Mouse (Mus musculus) spleen, adult 2 months (tissue): ENCODE measurements around the gene Trnp1. TPM values are rescaled to one million over a fixed set of nuclear protein-coding genes. Genes with fewer than 3 reads are reported as not detected.

Experiments
- DNase-seq, 2 experiments: peaks; one replicate each; pipeline versions ENCODE4 v3.0.0 to v3.0.0-alpha.2; 2012 to 2021; ENCODE audit warnings: low spot score in 2 of 2, low read depth in 1 of 2
- H3K27ac ChIP-seq: fragments of 200-500 bp; 2 replicates; pipeline ENCODE4 v1.5.1; 2012; ENCODE audit warnings: low read length, inconsistent platforms; ENCODE audit not compliant: insufficient read depth
- H3K27me3 ChIP-seq: fragments of 200-500 bp; 2 replicates; pipeline ENCODE4 v1.6.1; 2012; ENCODE audit warnings: mild to moderate bottlenecking, moderate library complexity, low read length, inconsistent platforms; ENCODE audit not compliant: control insufficient read depth, insufficient read depth
- H3K36me3 ChIP-seq: fragments of 200-500 bp; 2 replicates; pipeline ENCODE4 v1.6.1; 2012; ENCODE audit warnings: mild to moderate bottlenecking, low read length, inconsistent platforms; ENCODE audit not compliant: control insufficient read depth, insufficient read depth
- H3K4me1 ChIP-seq: fragments of 200-500 bp; 2 replicates; pipeline ENCODE4 v1.6.1; 2011; ENCODE audit warnings: inconsistent platforms; ENCODE audit not compliant: control insufficient read depth, insufficient read depth, insufficient read length
- H3K4me3 ChIP-seq: fragments of 200-500 bp; 2 replicates; pipeline ENCODE4 v1.5.1; 2011; ENCODE audit warnings: mild to moderate bottlenecking, inconsistent platforms; ENCODE audit not compliant: insufficient read depth, insufficient read length; ENCODE audit errors: extremely low read depth
- CTCF ChIP-seq: fragments of 200-500 bp; IDR thresholded peaks from 2 replicates; pipeline ENCODE4 v1.5.1; 2011; ENCODE audit warnings: mild to moderate bottlenecking, inconsistent platforms; ENCODE audit not compliant: insufficient read depth, insufficient read length, insufficient replicate concordance; ENCODE audit errors: extremely low read depth
- POLR2A ChIP-seq: fragments of 200-500 bp; IDR thresholded peaks from 2 replicates; pipeline ENCODE4 v1.6.1; 2011; ENCODE audit warnings: low read depth, low read length, inconsistent platforms
- WGBS: fragments of 180-500 bp; shearing (Covaris S2); methylation state at CpG from one replicate; pipeline ENCODE4 v1.1.7; 2018; 5-methylcytosine and 5-hydroxymethylcytosine counted together
- polyA plus RNA-seq: library from polyadenylated mRNA; depleted of rRNA; stranded (reverse); fragments of >200 nt; gene quantifications from 2 replicates; pipeline ENCODE4 v1.2.3, GENCODE M21; 2012

Gene Trnp1
- polyA plus RNA-seq, 1 experiment: 0.49 TPM

GRCm38 (mm10) chr4:133494867-133495266 is 3.5 kb downstream of the Trnp1 start:
- TF ChIP-seq CTCF: no peak
- no peak for TF ChIP-seq POLR2A
- no peak for DNase-seq
- H3K27ac ChIP-seq: no peak overlapping the region
- no peak overlapping the region for H3K4me3 ChIP-seq
- H3K4me1 ChIP-seq: peaks cover 5% of the 10 kb centered on the region
- WGBS: 61% methylated on average over 4 of the region's 4 CpGs
- peaks cover 17% of the 10 kb centered on the region for H3K27me3 ChIP-seq
- H3K36me3 ChIP-seq: no peaks in the 10 kb centered on the region

DNA sequence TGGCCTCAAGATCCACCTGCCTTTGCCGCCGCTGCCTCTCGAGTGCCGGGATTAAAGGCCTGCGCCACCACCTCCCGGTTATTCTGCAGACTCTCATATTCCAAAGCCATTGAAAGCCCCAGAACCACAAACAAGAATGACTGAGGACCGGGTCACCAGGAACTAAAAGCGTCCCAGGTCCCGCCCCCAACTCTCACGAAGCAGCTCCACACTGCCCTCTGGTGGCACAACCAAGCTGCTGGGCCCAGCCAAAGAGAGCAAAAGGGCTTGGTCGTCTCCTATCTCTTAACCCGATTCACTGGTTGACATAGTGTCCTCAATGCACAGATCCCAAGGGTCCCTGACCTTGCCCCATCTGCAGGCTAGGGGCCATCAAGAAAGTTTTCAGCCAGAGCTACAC is 3.9 kb downstream of the Trnp1 start:
- no peak overlapping the region; the same call in 1 of the 2 replicates for H3K27ac ChIP-seq
- peaks cover 5% of the 10 kb centered on the region for H3K4me1 ChIP-seq
- H3K4me3 ChIP-seq: peak overlapping the region; percentile 49
- WGBS: 1% methylated on average over 12 of the region's 12 CpGs
- no peak for TF ChIP-seq POLR2A
- TF ChIP-seq CTCF: peak; percentile 95
- DNase-seq: peak; percentile 65 to 82
- no peaks in the 10 kb centered on the region for H3K36me3 ChIP-seq
- peaks cover 17% of the 10 kb centered on the region for H3K27me3 ChIP-seq

DNA sequence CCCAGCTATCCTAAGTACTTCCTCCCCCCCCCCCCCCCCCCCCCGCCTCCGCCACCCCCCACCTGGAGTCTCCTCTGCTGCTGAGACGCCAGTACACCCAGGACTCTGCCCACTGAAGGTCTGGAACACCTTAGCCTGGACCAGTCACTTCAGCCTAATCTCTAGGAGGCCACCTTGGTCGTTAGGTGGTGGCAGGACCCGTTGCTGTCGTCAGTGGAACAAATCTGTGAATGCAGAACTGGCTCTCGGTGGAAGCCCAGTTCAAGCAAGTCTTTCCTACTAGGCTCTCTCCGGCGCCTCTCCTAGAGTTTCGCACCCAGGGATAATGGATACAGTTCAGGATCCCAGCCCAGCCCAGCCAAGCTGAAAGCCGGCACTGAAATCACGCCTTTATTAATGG is 4.5 kb downstream of the Trnp1 start:
- TF ChIP-seq CTCF (no peak), POLR2A (no peak)
- Histone ChIP-seq H3K27ac (no peak overlapping the region; the same call in 1 of the 2 replicates), H3K4me3 (peak overlapping the region; percentile 49; the same call in 1 of the 2 replicates), H3K27me3 (peaks cover 16% of the 10 kb centered on the region), H3K4me1 (peaks cover 5% of the 10 kb centered on the region), H3K36me3 (no peaks in the 10 kb centered on the region)
- no peak for DNase-seq
- 18% methylated on average over 12 of the region's 12 CpGs for WGBS

DNA sequence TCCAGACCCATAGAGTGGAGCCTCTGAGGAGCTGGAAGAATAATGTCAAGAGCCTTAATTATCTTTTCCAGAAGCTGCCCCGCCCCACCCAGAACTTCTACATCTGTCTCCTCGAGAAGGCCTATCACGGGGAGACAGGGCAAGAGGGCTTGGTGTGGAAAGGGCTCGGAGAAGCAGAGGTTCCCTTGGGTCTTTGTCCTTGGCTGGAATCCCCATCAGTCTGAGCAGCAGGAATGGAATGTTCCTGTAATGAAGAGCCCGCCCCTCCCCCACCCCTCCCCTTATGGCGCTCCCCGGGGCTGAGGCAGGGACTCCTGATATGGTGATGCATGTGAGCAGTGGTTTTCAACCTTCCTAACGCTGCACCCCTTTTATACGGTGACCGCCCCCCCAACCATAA is 6.5 kb downstream of the Trnp1 start:
- TF ChIP-seq POLR2A: no peak
- no peak for TF ChIP-seq CTCF
- Histone ChIP-seq H3K36me3 (no peaks in the 10 kb centered on the region), H3K27ac (no peak overlapping the region), H3K4me1 (no peaks in the 10 kb centered on the region), H3K27me3 (no peaks in the 10 kb centered on the region), H3K4me3 (no peak overlapping the region)
- DNase-seq: no peak
- WGBS: 57% methylated on average over 10 of the region's 10 CpGs

GRCm38 (mm10) chr4:133489489-133490245 is 8.7 kb downstream of the Trnp1 start:
- H3K27ac ChIP-seq: no peak overlapping the region
- WGBS: 83% methylated on average over 4 of the region's 4 CpGs
- TF ChIP-seq POLR2A (no peak), CTCF (no peak)
- no peaks in the 10 kb centered on the region for H3K36me3 ChIP-seq
- H3K4me3 ChIP-seq: no peak overlapping the region
- H3K27me3 ChIP-seq: no peaks in the 10 kb centered on the region
- no peak for DNase-seq
- no peaks in the 10 kb centered on the region for H3K4me1 ChIP-seq

DNA sequence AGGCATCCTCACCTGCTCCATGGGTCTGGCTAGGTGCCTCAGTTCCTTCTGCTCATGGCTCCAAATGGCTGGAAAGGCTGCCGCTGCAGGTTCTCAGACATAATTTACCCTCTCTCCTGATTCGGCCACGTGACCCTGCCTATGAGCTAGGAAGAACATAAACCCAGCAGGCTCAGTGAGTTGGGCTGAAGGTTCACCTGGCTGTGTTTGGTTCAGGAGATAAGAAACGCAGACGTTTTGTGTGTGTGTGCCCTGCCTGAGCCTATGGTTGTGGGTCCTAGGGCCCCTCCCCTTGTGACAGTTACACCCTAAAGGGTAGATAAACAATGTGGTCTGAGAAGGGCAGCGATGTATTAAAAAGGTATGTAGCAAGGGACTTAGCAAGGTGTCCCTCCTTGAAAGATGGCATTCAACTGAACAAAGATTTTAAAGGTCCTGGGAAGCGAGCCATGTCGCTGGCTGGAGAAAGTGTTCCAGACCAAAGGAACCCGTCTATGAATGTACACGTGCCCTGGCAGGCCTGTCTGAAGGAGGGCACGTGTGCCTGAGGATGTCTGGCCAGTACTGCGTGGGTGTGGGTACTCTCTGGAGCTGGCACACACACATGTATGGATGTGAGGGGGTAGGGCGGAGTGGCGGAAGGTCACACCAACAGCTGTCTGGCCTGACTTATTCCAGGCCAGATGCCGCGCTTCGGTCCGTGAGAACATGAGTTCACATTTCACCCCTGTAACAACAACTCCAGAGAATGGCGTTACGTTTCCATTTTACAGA is 9.5 kb downstream of the Trnp1 start:
- H3K36me3 ChIP-seq: no peaks in the 10 kb centered on the region
- no peak for DNase-seq
- WGBS: 88% methylated on average over 20 of the region's 20 CpGs
- H3K4me3 ChIP-seq: no peak overlapping the region
- H3K4me1 ChIP-seq: no peaks in the 10 kb centered on the region
- H3K27ac ChIP-seq: no peak overlapping the region
- H3K27me3 ChIP-seq: 0 out of 2 replicates have a peak, but pooled peaks cover 3% of the 10 kb centered on the region
- TF ChIP-seq POLR2A (no peak), CTCF (no peak)

DNA sequence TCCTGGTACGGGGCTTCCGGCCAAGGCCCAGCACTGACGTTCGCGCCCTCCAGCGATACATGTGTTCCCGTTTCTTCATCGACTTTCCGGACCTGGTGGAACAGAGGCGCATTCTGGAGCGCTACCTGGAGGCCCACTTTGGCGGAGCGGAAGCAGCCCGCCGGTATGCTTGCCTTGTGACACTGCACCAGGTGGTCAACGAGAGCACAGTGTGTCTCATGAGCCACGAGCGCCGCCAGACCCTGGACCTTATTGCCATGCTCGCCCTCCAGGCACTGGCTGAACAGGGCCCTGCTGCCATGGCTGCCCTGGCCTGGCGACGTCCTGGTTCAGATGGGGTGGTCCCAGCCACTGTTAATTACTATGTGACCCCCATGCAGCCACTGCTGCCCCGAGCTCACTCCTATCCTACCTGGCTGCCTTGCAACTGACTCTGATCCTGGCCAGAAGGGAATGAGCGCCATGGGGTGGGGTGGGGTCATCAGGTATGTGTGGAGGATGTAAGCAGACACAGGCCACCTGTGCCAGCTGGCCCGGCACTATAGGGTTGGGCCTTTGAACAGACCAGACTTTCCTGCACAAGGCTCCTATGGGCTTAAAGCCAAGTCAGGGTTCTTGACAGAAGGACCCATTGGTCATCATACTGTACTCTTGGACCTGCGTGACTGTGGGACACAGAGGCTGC is 11.5 kb downstream of the Trnp1 start:
- DNase-seq: no peak
- 93% methylated on average over 26 of the region's 26 CpGs for WGBS
- H3K4me3 ChIP-seq: no peak overlapping the region
- H3K36me3 ChIP-seq: no peaks in the 10 kb centered on the region
- no peaks in the 10 kb centered on the region for H3K4me1 ChIP-seq
- TF ChIP-seq CTCF: no peak
- TF ChIP-seq POLR2A: no peak
- H3K27me3 ChIP-seq: peaks cover 6% of the 10 kb centered on the region; the same call in 1 of the 2 replicates
- H3K27ac ChIP-seq: no peak overlapping the region
